Mouse (Mus musculus) thymus, adult 2 months (tissue): ENCODE measurements around the gene Oaz3. TPM values are rescaled to one million over a fixed set of nuclear protein-coding genes. Genes with fewer than 3 reads are reported as not detected.

ENCODE experiments used
- DNase-seq: peaks from one replicate; pipeline ENCODE4 v3.0.0; 2021
- H3K27ac ChIP-seq: fragments of 200-500 bp; 2 replicates; pipeline ENCODE4 v1.5.1; 2012; ENCODE audit warnings: low read length, control low read depth; ENCODE audit not compliant: control insufficient read depth, insufficient read depth
- H3K27me3 ChIP-seq: fragments of 200-500 bp; 2 replicates; pipeline ENCODE4 v1.6.1; 2012; ENCODE audit warnings: mild to moderate bottlenecking, low read length, moderate library complexity, mixed read lengths; ENCODE audit not compliant: control insufficient read depth, insufficient read depth
- H3K36me3 ChIP-seq: fragments of 200-500 bp; 2 replicates; pipeline ENCODE4 v1.6.1; 2012; ENCODE audit warnings: mild to moderate bottlenecking, low read length, moderate library complexity; ENCODE audit not compliant: control insufficient read depth, insufficient read depth
- H3K4me1 ChIP-seq: fragments of 200-500 bp; replicated peaks from 2 replicates; pipeline ENCODE4 v1.6.1; 2012; ENCODE audit warnings: low read length; ENCODE audit not compliant: control insufficient read depth, insufficient read depth
- H3K4me3 ChIP-seq: fragments of 200-500 bp; 2 replicates; pipeline ENCODE4 v1.5.1; 2012; ENCODE audit warnings: mild to moderate bottlenecking, low read length, control low read depth, moderate library complexity; ENCODE audit not compliant: control insufficient read depth, insufficient read depth
- CTCF ChIP-seq: fragments of 200-500 bp; IDR thresholded peaks from 2 replicates; pipeline ENCODE4 v1.5.1; 2012; ENCODE audit warnings: mild to moderate bottlenecking, control low read depth, low read length, moderate library complexity, borderline replicate concordance; ENCODE audit not compliant: control insufficient read depth, poor library complexity, insufficient read depth; ENCODE audit errors: extremely low read depth
- POLR2A ChIP-seq: fragments of 200-500 bp; IDR thresholded peaks from 2 replicates; pipeline ENCODE4 v1.6.1; 2012; ENCODE audit warnings: mild to moderate bottlenecking, low read length, control low read depth, moderate library complexity; ENCODE audit not compliant: control insufficient read depth, poor library complexity, insufficient read depth; ENCODE audit errors: extremely low read depth
- WGBS: fragments of 180-500 bp; shearing (Covaris S2); methylation state at CpG from one replicate; pipeline ENCODE4 v1.1.7; 2018; 5-methylcytosine and 5-hydroxymethylcytosine counted together
- polyA plus RNA-seq: library from polyadenylated mRNA; depleted of rRNA; stranded (reverse); fragments of >200 nt; gene quantifications from 2 replicates; pipeline ENCODE4 v1.2.3, GENCODE M21; 2012

Gene Oaz3
- polyA plus RNA-seq, 1 experiment: 0.71 TPM

DNA sequence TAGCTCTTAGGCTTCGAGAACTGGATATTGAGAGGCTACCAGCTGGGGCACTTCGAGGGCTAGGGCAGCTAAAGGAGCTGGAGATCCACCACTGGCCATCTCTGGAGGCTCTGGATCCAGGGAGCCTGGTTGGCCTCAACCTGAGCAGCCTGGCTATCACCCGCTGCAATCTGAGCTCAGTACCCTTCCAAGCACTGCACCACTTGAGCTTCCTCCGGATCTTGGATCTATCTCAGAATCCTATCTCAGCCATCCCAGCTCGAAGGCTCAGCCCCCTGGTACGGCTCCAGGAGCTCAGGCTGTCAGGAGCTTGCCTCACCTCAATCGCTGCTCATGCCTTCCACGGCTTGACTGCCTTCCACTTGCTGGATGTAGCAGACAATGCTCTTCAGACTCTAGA is 41.3 kb downstream of the Oaz3 start:
- Histone ChIP-seq H3K27me3 (no peaks in the 10 kb centered on the region), H3K4me1 (peaks cover 48% of the 10 kb centered on the region), H3K27ac (no peak overlapping the region), H3K4me3 (no peak overlapping the region), H3K36me3 (no peaks in the 10 kb centered on the region; the same call in 1 of the 2 replicates)
- 88% methylated on average over 8 of the region's 8 CpGs for WGBS
- DNase-seq: no peak
- TF ChIP-seq POLR2A (no peak), CTCF (no peak)

DNA sequence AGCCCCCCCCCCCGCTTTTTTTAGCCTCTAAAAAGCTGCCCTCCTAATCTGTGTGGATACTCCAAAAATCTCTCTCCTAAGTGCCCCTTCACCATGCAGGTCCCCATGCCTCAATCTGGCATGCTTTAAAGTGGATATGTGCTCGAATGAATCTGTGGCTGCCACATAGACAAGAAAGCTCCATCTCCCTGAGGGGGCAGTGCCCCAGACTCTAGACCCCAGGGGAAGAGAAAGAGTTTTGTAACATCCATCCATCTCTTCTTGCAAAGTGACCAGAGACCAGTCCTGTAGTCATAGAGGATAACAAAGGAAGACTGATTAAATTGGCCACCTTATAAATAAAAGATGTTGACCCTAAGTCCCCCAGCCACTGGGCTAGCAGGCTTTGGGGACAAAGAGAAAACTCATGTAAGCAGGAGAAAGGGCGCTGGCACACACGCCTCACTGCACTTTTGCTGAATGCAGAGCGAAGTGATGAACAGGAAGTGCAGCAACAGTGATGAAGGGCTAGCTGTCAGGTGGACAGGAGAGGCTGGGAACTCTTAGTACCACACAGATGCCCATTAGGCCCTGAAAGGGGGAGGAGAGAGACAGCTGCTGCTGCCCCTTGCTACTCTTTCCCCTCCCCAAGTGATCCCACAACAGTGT is 43.9 kb downstream of the Oaz3 start:
- H3K4me1 ChIP-seq: peaks cover 46% of the 10 kb centered on the region
- TF ChIP-seq CTCF (no peak), POLR2A (no peak)
- WGBS: 68% methylated on average over 5 of the region's 5 CpGs
- H3K27me3 ChIP-seq: no peaks in the 10 kb centered on the region
- peak; percentile 7 for DNase-seq
- no peak overlapping the region for H3K27ac ChIP-seq
- H3K4me3 ChIP-seq: no peak overlapping the region
- peaks cover 22% of the 10 kb centered on the region for H3K36me3 ChIP-seq

DNA sequence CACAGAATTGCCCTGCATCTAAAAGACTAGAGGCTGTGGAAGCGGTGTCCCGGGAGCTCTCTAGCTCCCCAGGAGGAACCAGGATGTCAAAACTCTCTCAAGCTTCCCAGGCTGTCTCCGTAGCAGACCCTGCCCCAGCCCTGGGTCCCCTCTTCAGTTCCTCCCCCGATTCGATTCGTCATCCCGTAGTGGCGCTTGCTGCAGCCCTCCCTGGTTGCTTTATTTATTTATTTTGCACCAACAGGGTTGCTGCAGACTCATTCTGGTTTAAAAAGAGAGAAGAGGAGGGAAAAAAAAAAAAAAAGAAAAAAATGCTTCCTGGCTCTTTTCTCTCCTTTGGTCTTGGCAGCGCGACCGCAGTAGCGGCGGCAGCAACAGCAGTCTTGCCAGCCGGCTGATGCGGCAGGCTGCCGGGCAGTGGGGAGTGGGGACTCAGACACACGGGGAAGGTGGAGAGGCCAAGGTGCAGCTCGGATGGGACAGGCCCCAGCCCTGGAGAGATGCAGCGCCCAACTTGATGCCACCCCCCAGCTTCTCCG is 44.7 kb downstream of the Oaz3 start:
- peak; percentile 55 for DNase-seq
- H3K4me3 ChIP-seq: peak overlapping the region; percentile 2
- H3K36me3 ChIP-seq: peaks cover 26% of the 10 kb centered on the region
- 3% methylated on average over 20 of the region's 20 CpGs for WGBS
- H3K27ac ChIP-seq: peak overlapping the region; percentile 11; the same call in 1 of the 2 replicates
- H3K4me1 ChIP-seq: peaks cover 38% of the 10 kb centered on the region
- TF ChIP-seq POLR2A: peak; percentile 35; the same call in 1 of the 2 replicates
- 0 out of 2 replicates have a peak, but pooled peaks have one; percentile 36 for TF ChIP-seq CTCF
- H3K27me3 ChIP-seq: no peaks in the 10 kb centered on the region

DNA sequence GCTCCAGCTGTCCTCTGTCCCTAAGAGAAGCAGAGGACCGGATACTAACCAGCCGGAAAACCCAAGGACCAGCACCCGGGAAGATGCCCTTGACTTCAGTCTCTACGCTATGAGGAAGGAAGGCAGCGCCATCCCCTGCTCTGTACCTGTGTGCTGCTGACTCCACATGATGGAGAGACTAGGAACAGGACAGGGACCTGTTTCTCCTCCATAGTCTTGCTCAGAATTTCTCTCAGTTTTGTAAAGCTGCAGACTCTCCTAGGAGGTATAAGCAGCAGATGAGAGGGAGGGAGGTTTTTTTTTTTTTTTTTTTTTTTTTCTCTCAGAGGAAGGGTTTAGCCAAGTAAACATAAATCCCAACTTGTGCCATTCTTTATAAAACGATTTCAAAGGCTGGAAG is 45.5 kb downstream of the Oaz3 start, which contains the start of gene Lingo4:
TSS of gene Lingo4 (plus strand) at position 301 of the 400 bp plus-strand sequence.
- Histone ChIP-seq H3K4me3 (peak within 1 kb of the TSS; percentile 2), H3K27me3 (no peaks in the 10 kb centered on the region)

DNA sequence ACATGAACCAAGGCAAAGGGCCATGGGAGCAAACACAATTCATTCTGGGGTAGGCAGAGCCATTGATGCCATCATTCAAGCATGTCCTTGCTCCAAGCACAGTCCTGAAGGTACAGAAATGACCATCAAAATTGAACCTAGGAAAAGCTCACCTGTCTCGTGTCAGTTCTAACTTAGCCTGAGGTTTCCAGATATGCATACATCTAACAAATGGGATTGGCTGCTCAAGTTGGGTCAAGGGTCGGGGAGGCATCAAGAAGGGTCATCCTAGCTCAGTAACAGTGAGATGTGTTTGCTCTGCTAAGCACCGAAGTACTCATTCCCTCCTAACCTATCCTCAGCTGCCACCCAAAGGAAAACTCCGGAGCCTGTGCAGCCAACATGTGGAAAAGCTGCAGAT is 46.9 kb downstream of the Oaz3 start:
- DNase-seq: no peak
- 93% methylated on average over 4 of the region's 4 CpGs for WGBS
- H3K27ac ChIP-seq: no peak overlapping the region
- no peaks in the 10 kb centered on the region for H3K27me3 ChIP-seq
- TF ChIP-seq POLR2A (no peak), CTCF (no peak)
- peaks cover 24% of the 10 kb centered on the region for H3K4me1 ChIP-seq
- peaks cover 47% of the 10 kb centered on the region for H3K36me3 ChIP-seq
- H3K4me3 ChIP-seq: no peak overlapping the region

More for the DNA sequence above, 45.5 kb downstream of the Oaz3 start, which contains the start of gene Lingo4:
- TF ChIP-seq POLR2A (no peak), CTCF (no peak)
- peak; percentile 5 for DNase-seq
- peak within 1 kb of the TSS; percentile 11; the same call in 1 of the 2 replicates for H3K27ac ChIP-seq
- peaks cover 34% of the 10 kb centered on the region for H3K36me3 ChIP-seq
- 77% methylated on average over 6 of the region's 6 CpGs for WGBS
- H3K4me1 ChIP-seq: peaks cover 30% of the 10 kb centered on the region

DNA sequence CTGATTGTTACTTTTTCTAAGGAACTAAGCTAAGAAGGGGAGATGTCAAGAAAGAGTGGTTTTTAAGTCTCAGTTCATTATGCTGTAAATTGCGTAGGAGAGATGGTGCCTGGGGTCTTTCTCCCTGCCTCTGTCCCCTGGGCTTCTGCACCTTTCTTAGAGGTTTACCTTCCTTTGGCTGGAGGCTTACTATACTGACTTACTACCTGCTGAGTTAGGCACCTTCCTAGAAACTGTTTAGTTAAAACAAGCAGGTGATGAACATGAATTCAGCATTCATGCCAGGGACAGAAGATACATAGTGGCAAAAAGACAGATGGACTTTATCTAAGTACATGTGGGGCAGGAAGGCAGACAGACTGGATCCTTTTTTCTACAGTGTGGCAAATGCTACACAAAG is 47.4 kb downstream of the Oaz3 start:
- no peak for DNase-seq
- Histone ChIP-seq H3K27me3 (no peaks in the 10 kb centered on the region), H3K4me1 (peaks cover 27% of the 10 kb centered on the region), H3K4me3 (no peak overlapping the region), H3K36me3 (peaks cover 52% of the 10 kb centered on the region), H3K27ac (no peak overlapping the region)
- TF ChIP-seq POLR2A: no peak
- no peak for TF ChIP-seq CTCF
- 94% methylated on average over 1 of the region's 1 CpGs for WGBS
